Mouse (Mus musculus): ENCODE measurements around the gene Zic4. TPM values are rescaled to one million over a fixed set of nuclear protein-coding genes. Genes with fewer than 3 reads are reported as not detected.
A peak's percentile ranks its signal among the peaks of the same experiment; 100 is the strongest.

Zic4 gene
- under 1 TPM in 1 of 2 experiments, not detected in 1; 0.24 TPM for polyA plus RNA-seq (2017; shearing (Covaris generic))

- peak; percentile 68 for ATAC-seq
Measured at GRCm38 (mm10) chr9:91361856-91362601, at the start of gene Zic4. Gene Zic4 (plus strand): TSS chr9:91362413.

- ATAC-seq, result no peak
Measured at GRCm38 (mm10) chr9:91347591-91347990, 14.6 kb upstream of the Zic4 start.

DNA sequence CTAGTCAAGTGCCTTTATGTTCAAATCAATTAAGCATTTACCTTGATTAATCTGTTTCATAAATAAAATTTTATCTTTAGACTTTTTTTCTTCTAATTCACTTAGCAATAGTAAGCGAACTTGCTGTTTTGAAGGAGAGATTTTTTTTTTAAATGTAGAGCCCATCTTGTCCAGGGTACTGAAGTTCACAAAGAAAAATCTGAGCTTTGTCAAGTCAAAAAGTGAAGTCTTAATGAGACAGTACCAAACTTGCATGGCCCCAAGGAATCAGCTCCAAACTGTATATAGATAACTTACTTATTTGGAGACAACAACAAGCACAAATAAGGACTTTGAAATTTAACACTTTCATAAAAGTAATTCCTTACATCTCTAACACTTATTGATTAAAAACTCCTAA lies 13.5 kb upstream of the Zic4 start:
- ATAC-seq, result no peak

DNA sequence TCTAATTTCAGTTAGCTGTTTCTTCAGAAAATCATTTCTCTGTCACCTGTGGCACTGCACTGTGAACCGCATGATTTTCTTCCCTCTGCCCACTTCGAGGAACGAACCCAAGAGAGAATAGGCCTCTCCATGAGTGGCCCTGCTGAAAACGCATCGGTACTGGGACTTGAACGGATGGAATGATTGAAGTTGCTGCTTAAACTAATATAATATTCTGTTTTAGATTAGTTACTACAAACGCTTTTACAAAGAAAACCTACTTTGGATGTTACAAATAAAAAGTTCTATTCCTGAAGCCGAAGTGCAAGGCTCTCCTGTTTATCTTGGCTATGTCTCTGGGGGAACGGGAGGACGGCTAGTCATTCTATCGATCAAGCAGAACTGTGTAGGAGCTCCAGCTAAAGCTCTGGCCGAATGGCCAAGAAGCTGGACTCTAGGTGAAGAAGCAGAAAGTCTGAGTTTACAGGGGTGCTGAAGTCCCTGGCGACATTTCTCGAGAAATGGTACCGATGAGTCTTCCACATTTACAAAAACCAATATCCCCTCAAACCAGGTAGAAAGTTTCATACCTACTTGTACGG lies 11.9 kb upstream of the Zic4 start:
- no peak for ATAC-seq

GRCm38 (mm10) chr9:91350861-91351291 lies 11.3 kb upstream of the Zic4 start:
- ATAC-seq, result no peak

- no peak for ATAC-seq
Measured at GRCm38 (mm10) chr9:91351361-91351760, 10.9 kb upstream of the Zic4 start.

- ATAC-seq, result no peak
Measured at GRCm38 (mm10) chr9:91351961-91352411, 10.2 kb upstream of the Zic4 start.

- no peak for ATAC-seq
Measured at GRCm38 (mm10) chr9:91352786-91353185, 9.4 kb upstream of the Zic4 start.

DNA sequence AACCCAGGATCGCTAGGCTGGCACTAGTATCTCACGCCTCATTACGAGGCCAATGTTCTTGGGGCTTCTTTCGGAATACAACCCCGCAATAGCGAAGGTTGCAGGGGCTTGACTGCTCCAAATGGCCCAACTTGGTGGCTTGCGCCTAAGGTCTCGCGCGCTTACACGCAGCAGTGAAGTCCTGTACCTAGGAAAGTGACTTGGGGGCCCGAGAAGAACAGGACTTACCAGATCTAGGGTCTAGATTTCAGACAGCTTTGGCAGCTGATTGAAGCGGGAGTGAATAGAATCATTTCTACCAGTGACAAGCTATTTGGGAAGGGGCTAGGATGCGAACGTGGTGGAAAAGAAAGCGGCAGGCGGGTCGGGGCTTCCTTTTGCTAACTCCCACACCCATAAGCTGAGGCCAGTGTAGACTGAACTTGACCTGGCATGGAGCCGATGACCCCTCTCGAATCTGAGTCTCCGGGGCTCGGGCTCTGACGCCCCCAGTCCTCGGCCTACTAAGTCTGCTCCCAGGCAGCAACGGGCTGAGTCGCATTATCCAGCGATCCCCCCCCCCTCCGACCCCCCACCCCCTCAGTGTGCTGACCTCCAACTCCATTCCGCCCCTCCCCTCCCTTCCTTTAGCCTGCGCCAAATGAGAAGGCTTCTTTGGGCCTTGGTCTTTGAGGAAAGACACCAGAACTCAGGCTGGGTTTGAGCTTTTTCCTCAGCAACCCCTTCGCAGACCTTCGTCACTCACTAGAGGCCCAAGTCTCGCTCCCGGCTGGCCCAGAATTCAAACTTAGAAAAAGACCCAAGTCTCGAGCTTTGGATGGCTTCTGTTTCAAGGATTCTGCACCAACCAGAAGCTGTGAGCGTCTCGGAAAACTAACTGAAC lies 8.4 kb upstream of the Zic4 start:
- no peak for ATAC-seq

DNA sequence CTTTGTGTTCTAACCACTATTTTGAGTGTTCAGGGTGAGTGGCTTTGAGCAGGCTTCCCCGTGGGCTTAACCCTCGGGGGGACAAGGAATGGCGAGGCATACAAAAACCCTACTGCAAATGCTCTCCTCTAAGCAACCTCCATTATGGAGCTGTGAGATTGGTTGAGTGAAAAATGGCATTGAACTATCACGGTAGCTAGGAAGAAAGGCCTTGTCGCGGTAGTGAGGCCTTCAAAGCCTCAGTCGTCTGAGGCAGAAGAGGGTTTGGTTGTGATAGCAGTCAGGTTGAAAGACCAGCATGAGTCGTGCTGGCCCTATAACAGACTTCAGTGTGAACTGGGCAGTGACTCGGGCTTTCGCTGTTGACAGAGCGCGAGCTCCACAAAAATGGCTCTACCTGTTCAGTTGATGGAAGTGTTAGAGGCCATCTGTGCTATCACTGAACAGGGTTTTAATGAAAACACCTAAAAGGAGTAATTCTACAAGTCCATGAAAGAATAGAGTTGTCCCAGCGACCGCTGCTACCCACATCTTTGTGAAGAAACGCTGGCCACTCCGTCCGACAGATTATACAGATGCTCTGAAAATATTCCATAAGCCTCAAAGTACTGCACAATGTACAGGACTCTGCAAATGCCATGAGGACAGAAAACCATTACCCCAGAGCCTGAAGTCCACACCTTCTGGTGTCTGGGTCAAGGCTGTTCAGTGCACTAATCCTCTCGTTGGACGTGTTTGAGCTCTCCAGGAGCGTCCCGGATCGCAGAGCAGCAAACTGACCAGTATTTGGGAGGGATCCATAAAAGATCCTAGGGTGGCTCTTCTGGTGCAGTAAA lies 7.6 kb upstream of the Zic4 start:
- no peak for ATAC-seq

- ATAC-seq, result no peak
Measured at GRCm38 (mm10) chr9:91355270-91355589, 7.0 kb upstream of the Zic4 start.

DNA sequence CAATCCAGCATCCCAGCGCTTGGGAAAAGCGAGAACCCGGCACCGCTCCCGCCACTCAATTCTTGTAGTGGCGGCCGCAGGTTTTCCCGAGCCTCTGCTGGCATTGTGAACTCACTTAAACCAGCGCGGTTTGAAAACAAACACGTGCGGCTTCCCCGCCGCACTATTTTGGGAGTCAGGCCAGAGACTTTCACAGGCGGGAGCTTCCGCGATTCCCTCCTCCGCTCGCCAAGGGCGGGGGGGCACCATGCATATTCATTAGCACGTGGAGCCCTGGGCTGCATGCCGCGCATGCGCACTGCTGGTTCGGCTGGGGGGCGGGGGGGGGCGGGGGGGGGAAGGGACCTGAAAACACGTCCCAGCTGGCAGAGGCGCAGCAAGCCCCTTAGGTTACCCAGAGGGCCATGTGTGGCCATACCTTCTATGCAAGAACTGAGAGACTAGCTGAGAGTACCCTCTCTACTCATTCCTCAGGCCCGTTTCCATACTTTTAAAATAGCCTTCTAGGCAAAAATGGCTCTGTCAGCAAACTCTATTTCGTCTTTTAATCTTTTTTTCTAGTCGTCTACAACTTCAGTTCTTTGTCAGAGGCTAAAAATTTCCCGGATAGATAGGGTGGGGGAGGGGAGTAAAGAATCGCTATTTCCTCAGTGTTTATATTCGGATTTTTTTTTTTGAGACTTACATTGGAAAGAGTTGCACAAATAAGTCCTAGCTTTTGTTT lies 6.4 kb upstream of the Zic4 start:
- ATAC-seq, result no peak

DNA sequence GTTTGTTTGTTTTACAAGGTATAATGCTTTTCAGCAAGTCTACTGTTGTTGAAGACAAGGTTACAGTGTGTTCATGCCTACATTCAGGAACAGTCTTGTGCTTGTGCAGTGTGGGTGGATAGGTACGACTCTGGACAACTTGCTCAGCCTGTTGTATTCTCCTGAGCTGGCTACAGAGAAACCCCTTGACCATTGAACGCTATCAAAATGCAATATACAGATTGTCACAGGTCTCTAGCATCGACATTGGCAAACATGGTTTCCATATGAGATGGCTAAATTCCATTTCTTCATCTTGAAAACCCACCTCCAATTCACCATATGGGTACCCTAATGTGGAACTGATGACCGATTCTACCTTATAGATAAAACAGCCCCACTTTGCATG lies 5.9 kb upstream of the Zic4 start:
- ATAC-seq, result no peak

- no peak for ATAC-seq
Measured at GRCm38 (mm10) chr9:91357321-91357720, 4.9 kb upstream of the Zic4 start.

DNA sequence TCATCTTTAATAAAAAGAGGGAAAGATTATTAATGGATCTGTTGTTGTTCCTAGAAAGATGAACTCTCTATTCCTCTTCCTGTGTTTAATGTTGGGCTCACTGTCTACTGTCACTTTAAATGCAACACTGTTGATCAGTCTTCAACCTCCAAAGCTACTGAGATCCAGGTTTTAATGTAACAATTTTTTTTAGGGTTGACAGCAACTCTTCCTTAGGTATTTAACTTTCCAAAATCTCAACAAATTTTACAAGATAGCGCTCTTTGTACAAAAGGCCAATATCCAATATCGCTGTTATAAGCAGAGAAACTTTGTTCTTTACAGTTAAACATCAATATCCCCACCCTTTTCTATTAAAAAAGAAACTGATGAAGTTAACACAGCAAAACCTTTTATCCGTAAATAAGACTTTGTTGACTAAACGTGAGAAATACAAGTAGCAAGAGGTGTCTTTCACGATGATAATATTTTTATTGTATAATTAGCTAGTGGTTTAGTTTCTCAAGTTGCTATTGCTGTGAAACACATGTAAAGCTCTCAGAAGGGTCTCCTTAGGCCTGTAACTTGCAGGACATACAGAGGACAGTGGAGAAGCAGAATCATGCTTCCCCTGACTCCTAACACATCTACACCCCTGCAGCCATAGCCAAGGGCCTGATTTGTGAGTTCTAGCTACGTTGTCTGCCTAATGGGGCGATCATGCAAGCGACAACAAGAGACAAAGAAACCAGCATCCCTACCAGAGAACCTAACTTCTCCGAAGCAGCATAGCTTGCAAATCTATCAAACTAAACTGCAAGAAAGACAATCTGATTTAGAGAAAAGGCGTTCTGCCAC lies 3.1 kb upstream of the Zic4 start:
- ATAC-seq, result no peak

DNA sequence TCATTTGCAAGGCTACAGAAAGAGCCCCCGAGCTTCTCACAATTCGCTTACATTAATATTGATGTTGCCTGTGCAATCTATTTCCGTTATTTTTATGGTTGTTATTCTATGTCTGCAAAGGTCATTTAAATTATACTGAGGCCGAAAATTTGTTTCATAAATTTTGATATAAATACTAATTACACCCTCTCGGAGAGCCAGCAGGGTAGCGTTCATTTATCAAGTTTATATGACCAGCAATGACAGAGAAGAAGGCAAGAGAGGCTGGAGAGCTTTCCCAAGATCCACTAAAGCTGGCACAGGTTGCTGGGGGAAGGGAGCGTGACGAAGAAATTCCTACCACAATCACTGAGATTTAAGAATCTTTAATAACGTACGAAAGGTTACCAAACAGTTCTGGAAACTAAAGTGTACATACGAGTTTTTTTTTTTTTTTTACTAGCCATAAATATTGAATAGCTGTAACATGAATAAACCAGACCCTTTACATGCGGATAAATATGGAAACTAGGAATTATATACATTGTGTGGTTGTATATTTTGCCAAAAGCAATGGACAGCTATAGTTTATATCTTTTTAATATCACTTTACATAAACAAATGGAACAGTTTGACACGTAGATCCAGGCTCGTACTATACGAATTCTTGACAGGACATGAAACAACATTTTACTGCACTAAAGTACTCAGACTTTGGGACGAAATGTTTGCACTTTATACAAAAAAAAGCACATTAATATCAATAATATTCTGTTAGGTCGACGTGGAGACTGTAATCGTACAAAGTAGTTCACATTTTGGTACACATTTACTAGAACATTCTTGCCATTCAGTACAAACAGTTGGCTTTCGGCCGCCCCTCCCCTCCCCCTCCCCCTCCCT lies 1.8 kb upstream of the Zic4 start:
- no peak for ATAC-seq

GRCm38 (mm10) chr9:91361033-91361855 lies 969 bp upstream of the Zic4 start:
- ATAC-seq, result no peak

DNA sequence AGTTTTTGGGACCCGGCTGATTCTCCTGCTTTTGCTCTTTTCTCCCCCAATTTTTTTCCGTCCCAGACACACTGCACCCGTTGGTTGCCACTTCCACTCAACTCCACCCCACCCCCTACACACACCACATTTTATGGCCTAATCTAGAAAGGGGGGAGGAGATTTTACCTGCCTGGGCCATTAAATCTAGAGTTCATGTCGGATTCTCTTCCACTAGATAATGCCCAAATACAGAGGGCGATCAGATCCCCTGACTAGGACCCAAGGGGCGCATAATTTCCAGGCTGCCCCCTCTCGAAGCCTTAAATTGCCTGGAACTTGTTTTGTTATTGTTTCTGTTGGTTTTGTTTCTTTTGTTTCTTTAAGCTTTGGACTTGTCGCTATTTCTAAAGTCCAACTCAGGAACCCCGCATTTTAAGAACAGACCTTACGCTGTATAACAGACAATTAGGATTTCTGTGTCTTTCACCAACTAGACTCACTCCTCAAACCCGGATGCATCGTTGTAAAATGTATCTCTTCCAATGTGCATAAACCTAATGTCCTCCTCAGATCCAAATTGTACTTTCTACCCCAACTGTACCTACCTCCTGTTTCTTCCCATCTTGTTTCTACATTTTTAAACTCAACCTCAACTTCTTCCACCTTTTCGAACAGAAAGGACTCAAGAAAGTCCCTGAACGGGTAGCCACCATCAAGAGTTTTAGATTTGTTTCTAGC lies 958 bp downstream of the Zic4 start:
- no peak for ATAC-seq

Data from CD4-positive, CD25-positive, alpha-beta regulatory T cell, adult 4 months (primary cell).